Mouse (Mus musculus) bone marrow macrophage, adult 2 months (primary cell): ENCODE measurements around the gene Parp3.

Experiments
- CTCF ChIP-seq: IDR thresholded peaks from 2 replicates; pipeline ENCODE4 v1.5.1; 2012; ENCODE audit warnings: low read depth, mild to moderate bottlenecking, low read length, moderate library complexity
- POLR2A ChIP-seq: IDR thresholded peaks from 2 replicates; pipeline ENCODE4 v1.6.1; 2012; ENCODE audit warnings: mild to moderate bottlenecking, low read depth, low read length, borderline replicate concordance

GRCm38 (mm10) chr9:106519909-106520308 lies 43.2 kb upstream of the Parp3 start:
- TF ChIP-seq POLR2A (no peak), CTCF (no peak)
